Mouse (Mus musculus) bone marrow, adult 2 months (tissue): ENCODE data around the gene Kalrn. TPM values are rescaled to one million over a fixed set of nuclear protein-coding genes. Genes with fewer than 3 reads are reported as not detected.
A peak's percentile ranks its signal among the peaks of the same experiment; 100 is the strongest.

ENCODE experiments used
- H3K27ac ChIP-seq: fragments of 200-500 bp; 2 replicates; pipeline ENCODE4 v1.5.1; 2012; ENCODE audit warnings: low read depth, mild to moderate bottlenecking, control low read depth, inconsistent platforms, low read length; ENCODE audit not compliant: control insufficient read depth, poor library complexity, insufficient read depth
- H3K4me1 ChIP-seq: fragments of 200-500 bp; 2 replicates; pipeline ENCODE4 v1.6.1; 2011; ENCODE audit warnings: low read length; ENCODE audit not compliant: control insufficient read depth, insufficient read depth
- H3K4me3 ChIP-seq: fragments of 200-500 bp; replicated peaks from 2 replicates; pipeline ENCODE3; 2011; ENCODE audit warnings: mild to moderate bottlenecking, low read depth, low read length, control low read depth; ENCODE audit not compliant: control insufficient read depth
- CTCF ChIP-seq: fragments of 200-500 bp; IDR thresholded peaks from 2 replicates; pipeline ENCODE4 v1.5.1; 2011; ENCODE audit warnings: low read length, control low read depth; ENCODE audit not compliant: control insufficient read depth, insufficient read depth
- POLR2A ChIP-seq: fragments of 200-500 bp; IDR thresholded peaks from 2 replicates; pipeline ENCODE4 v1.6.1; 2011; ENCODE audit warnings: low read depth, mild to moderate bottlenecking, control low read depth, low read length, borderline replicate concordance; ENCODE audit not compliant: control insufficient read depth
- whole genome bisulfite sequencing: fragments of 180-500 bp; shearing (Covaris S2); methylation state at CpG from one replicate; pipeline ENCODE4 v1.1.7; 2018; 5-methylcytosine and 5-hydroxymethylcytosine counted together
- polyA plus RNA-seq: library from polyadenylated mRNA; stranded (reverse); fragments of >200 nt; gene quantifications from 2 replicates; pipeline ENCODE4 v1.2.4, GENCODE M21; 2011; ENCODE audit warnings: low replicate concordance; ENCODE audit not compliant: missing spikeins, insufficient read depth, insufficient read length

The Kalrn gene
- polyA plus RNA-seq, 1 experiment = 72.1 TPM

DNA sequence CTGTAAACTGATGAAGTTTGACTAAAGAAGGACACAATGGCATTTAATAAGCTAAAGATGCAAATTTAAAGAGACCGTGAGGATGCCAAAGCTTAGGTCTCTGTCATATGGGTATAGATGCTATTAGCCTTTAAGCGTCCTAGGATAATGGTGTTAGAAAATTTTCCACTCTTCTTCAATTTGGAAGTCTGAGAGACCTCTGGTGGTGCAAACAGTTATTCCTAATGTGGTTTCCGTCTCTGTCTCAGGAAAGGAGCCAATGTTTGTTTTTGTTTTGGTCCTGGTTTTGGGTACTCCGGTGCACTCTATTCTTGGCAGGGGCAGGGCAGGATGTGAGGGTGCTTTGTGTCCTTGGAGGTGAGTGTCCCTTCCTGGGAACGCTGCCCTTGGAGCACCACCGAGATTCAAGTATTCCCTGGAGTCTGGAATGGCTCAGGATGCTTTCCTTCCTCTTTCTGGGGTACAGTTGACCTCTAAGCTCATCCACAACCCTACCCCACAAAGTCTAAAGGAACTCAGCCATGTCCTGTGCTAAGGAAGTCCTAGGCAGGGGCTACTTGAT, 646.0 kb downstream of the Kalrn start:
- Histone ChIP-seq H3K4me3 (no peak overlapping the region), H3K4me1 (peaks cover 3% of the 10 kb centered on the region; the same call in 1 of the 2 replicates), H3K27ac (no peak overlapping the region)
- no peak for TF ChIP-seq POLR2A
- TF ChIP-seq CTCF = no peak
- 76% methylated on average over 6 of the region's 6 CpGs for whole genome bisulfite sequencing

GRCm38 (mm10) chr16:33923758-33924157, 649.6 kb downstream of the Kalrn start:
- 64% methylated on average over 8 of the region's 8 CpGs for WGBS
- H3K4me3 ChIP-seq = no peak overlapping the region
- H3K27ac ChIP-seq = no peak overlapping the region
- H3K4me1 ChIP-seq = peaks cover 2% of the 10 kb centered on the region; the same call in 1 of the 2 replicates
- TF ChIP-seq CTCF = no peak
- TF ChIP-seq POLR2A = no peak

DNA sequence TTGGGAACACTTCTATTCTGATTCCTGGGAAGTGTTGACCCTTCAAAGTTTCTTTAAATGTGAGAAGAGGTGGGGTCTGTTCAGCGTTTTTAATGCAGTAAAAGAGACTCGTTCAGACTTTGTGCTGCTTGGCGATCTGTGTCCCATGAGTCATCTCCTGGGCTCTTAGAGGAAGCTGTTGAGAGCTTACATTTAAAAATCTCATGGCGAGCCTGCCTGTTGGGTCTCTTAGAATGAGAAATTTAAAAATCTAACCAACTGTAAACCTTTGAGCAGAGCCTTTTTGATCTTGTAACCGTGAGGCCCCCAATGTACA, 650.4 kb downstream of the Kalrn start:
- Histone ChIP-seq H3K27ac (no peak overlapping the region), H3K4me3 (no peak overlapping the region), H3K4me1 (peaks cover 2% of the 10 kb centered on the region; the same call in 1 of the 2 replicates)
- WGBS = 20% methylated on average over 5 of the region's 5 CpGs
- no peak for TF ChIP-seq POLR2A
- no peak for TF ChIP-seq CTCF

DNA sequence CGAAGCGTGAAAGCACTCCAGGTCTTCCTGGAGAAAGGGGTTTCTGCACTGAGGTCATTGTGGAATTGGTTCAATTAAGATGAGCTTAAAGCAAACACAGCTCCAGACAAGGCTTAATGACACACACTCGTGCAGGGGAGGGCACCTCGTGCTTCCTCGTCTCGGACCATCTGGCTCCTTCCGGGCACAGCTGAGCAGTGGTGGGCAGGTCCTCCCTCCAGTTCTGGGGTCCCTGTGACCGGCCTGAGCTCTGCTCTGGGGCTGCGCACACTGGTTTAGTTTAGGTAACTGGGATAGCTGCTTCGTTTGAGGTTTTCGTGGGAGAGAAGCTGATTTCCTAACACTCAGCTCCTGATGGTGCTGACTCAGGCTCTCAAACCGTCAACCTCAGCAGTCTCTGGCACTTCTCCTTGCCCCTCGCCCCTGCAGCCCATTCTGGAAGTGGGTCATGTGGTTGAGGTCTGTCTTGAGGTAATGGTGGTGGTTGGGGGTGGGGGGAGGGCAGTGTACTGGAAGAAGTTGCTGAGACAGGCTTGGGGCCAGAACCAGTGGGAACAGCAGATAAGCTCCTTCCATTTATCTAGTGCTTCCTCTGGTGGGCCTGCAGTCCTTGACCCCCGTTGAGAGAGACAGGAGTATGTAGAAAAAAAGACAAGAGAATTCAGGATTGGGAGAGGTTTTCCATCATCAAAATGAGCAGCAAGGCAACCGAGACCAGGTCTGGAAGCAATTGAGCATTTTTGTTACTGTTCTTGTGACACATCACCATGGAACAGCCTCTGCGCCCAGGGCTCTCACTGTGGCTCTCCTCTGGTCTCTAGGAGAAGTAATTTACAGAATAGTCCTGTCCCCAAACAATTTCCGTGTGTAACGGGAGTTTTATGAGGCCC, 651.0 kb downstream of the Kalrn start:
- no peak for TF ChIP-seq POLR2A
- no peak for TF ChIP-seq CTCF
- H3K4me3 ChIP-seq = peak overlapping the region; percentile 23
- 5% methylated on average over 18 of the region's 18 CpGs for WGBS
- H3K4me1 ChIP-seq = peaks cover 2% of the 10 kb centered on the region; the same call in 1 of the 2 replicates
- peak overlapping the region; percentile 46; the same call in 1 of the 2 replicates for H3K27ac ChIP-seq

DNA sequence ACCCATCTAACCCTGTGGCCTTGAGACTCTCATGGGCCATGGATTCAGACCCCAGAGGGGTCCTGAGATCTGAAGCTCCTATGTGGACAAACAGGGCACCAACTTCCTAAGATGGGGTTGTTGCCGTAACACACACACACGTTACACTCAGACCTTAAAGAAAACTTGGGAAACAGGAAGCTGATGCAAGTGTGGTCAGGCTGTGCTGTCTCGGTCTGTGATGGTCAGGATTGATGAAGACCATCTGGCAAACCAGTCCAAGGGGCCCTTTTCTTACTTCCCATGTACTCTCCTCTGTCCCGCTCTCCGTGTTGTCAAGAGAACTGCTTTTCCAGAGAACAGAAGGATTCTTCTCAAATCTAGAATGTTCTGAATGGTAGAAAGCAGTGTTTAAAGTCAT, 651.8 kb downstream of the Kalrn start:
- peaks cover 2% of the 10 kb centered on the region; the same call in 1 of the 2 replicates for H3K4me1 ChIP-seq
- 18% methylated on average over 5 of the region's 5 CpGs for WGBS
- H3K27ac ChIP-seq = no peak overlapping the region; the same call in 1 of the 2 replicates
- no peak for TF ChIP-seq POLR2A
- H3K4me3 ChIP-seq = no peak overlapping the region

Other genes with a start within 250 kb of the Kalrn start
- not detected in 2 replicates for gene Ropn1, start 76.4 kb upstream of the Kalrn start, polyA plus RNA-seq
- gene Ccdc14, start 117.1 kb upstream of the Kalrn start, polyA plus RNA-seq = 4.7 and 4.8 TPM in 2 replicates
- 11.1 and 22.2 TPM in 2 replicates for gene Mylk, start 171.7 kb upstream of the Kalrn start, polyA plus RNA-seq